Mouse (Mus musculus) neural tube, embryonic 13.5 days (tissue): ENCODE results near the gene Hoxb8. TPM values are rescaled to one million over a fixed set of nuclear protein-coding genes. Genes with fewer than 3 reads are reported as not detected.

Experiments used
- ATAC-seq: fragments of 200-750 bp; cut with Nextera tagmentation; 2 replicates; pipeline ENCODE4 v1.8.0; 2017; ENCODE audit warnings: low read depth, mild to moderate bottlenecking, moderate TSS enrichment, moderate library complexity
- H3K27ac ChIP-seq: fragments of 300-500 bp; sonication (generic); replicated peaks from 2 replicates; pipeline ENCODE4 v1.5.1; 2015; ENCODE audit warnings: moderate library complexity, mild to moderate bottlenecking, inconsistent platforms
- H3K27me3 ChIP-seq: fragments of 300-500 bp; sonication (generic); 2 replicates; pipeline ENCODE4 v1.6.1; 2015; ENCODE audit warnings: mild to moderate bottlenecking, inconsistent platforms
- H3K36me3 ChIP-seq: fragments of 300-500 bp; sonication (generic); 2 replicates; pipeline ENCODE4 v1.6.1; 2015; ENCODE audit warnings: mild to moderate bottlenecking, inconsistent platforms
- H3K4me1 ChIP-seq: fragments of 300-500 bp; sonication (generic); replicated peaks from 2 replicates; pipeline ENCODE4 v1.6.1; 2015; ENCODE audit warnings: inconsistent platforms
- H3K4me2 ChIP-seq: fragments of 300-500 bp; sonication (generic); 2 replicates; pipeline ENCODE4 v1.6.1; 2015; ENCODE audit warnings: inconsistent platforms, mild to moderate bottlenecking, moderate library complexity
- H3K4me3 ChIP-seq: fragments of 300-500 bp; sonication (generic); 2 replicates; pipeline ENCODE4 v1.5.1; 2015; ENCODE audit warnings: mild to moderate bottlenecking, inconsistent platforms
- H3K9ac ChIP-seq: fragments of 300-500 bp; sonication (generic); 2 replicates; pipeline ENCODE4 v1.6.1; 2015; ENCODE audit warnings: moderate library complexity, mild to moderate bottlenecking, inconsistent platforms
- H3K9me3 ChIP-seq: fragments of 300-500 bp; sonication (generic); 2 replicates; pipeline ENCODE4 v1.6.1; 2016; ENCODE audit warnings: inconsistent platforms
- WGBS: fragments of 180-500 bp; shearing (Covaris S2); methylation state at CpG from one replicate; pipeline ENCODE4 v1.1.7; 2015; 5-methylcytosine and 5-hydroxymethylcytosine counted together
- polyA plus RNA-seq: library from polyadenylated mRNA; unstranded; fragments of >200 nt; fragmentation: Nextera tagmentation; extraction: Ambion mirVana; gene quantifications from 2 replicates; pipeline ENCODE4 v1.2.1, GENCODE M21; 2015

Gene Hoxb8
- polyA plus RNA-seq, 1 experiment from 2014 or later, result 81.7 TPM

- Histone ChIP-seq H3K27ac (peak overlapping the region; percentile 100), H3K4me2 (peak overlapping the region; percentile 96), H3K36me3 (peaks cover 13% of the 10 kb centered on the region; the same call in 1 of the 2 replicates), H3K4me3 (peak overlapping the region; percentile 99), H3K27me3 (no peaks in the 10 kb centered on the region), H3K9ac (peak overlapping the region; percentile 100), H3K9me3 (no peaks in the 10 kb centered on the region), H3K4me1 (peaks cover 100% of the 10 kb centered on the region)
- WGBS, result 4% methylated on average over 8 of the region's 8 CpGs
- ATAC-seq, result no peak
Observed at GRCm38 (mm10) chr11:96324965-96325364, 43.3 kb downstream of the Hoxb8 start.

- Histone ChIP-seq H3K4me1 (peaks cover 100% of the 10 kb centered on the region), H3K4me2 (peak overlapping the region; percentile 96), H3K27ac (peak overlapping the region; percentile 100), H3K4me3 (peak overlapping the region; percentile 99), H3K9me3 (no peaks in the 10 kb centered on the region), H3K9ac (peak overlapping the region; percentile 100), H3K36me3 (peaks cover 16% of the 10 kb centered on the region; the same call in 1 of the 2 replicates), H3K27me3 (no peaks in the 10 kb centered on the region)
- 3% methylated on average over 22 of the region's 22 CpGs for WGBS
- no peak for ATAC-seq
Observed at GRCm38 (mm10) chr11:96325747-96326212, 44.1 kb downstream of the Hoxb8 start.

DNA sequence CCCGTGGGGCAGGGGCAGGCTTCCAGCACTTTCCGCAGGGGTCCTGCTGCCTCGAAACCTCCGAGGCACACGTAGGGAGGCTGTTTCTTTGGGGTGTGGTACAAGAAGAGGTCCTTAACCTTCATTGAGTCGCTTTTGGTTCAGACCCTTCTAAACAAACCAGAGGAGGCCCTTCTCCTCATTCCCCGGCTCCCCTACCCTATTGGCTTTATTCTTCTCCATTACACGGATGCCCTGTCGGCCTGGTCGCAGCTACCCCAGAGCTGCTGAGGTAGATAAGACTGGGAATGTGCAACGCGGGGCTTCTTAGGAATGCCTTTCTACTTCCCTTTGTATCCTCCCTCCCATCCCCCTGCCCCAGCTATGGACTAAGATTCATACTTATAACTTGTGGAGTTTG lies 45.0 kb downstream of the Hoxb8 start:
- Histone ChIP-seq H3K36me3 (peaks cover 16% of the 10 kb centered on the region; the same call in 1 of the 2 replicates), H3K4me2 (peak overlapping the region; percentile 96), H3K27ac (peak overlapping the region; percentile 100), H3K4me1 (peaks cover 100% of the 10 kb centered on the region), H3K9ac (peak overlapping the region; percentile 100), H3K9me3 (no peaks in the 10 kb centered on the region), H3K4me3 (peak overlapping the region; percentile 99), H3K27me3 (no peaks in the 10 kb centered on the region)
- no peak for ATAC-seq
- 1% methylated on average over 12 of the region's 12 CpGs for WGBS

- no peaks in the 10 kb centered on the region for H3K27me3 ChIP-seq
Observed at GRCm38 (mm10) chr11:96327122-96327521, 45.4 kb downstream of the Hoxb8 start.

GRCm38 (mm10) chr11:96327750-96328149 lies 46.0 kb downstream of the Hoxb8 start:
- Histone ChIP-seq H3K4me1 (peaks cover 100% of the 10 kb centered on the region), H3K27me3 (no peaks in the 10 kb centered on the region), H3K36me3 (peaks cover 22% of the 10 kb centered on the region), H3K9me3 (no peaks in the 10 kb centered on the region), H3K4me2 (peak overlapping the region; percentile 96), H3K4me3 (peak overlapping the region; percentile 99), H3K27ac (peak overlapping the region; percentile 100), H3K9ac (peak overlapping the region; percentile 100)
- WGBS, result 4% methylated on average over 5 of the region's 5 CpGs
- peak; percentile 65 for ATAC-seq

More at GRCm38 (mm10) chr11:96327122-96327521, 45.4 kb downstream of the Hoxb8 start:
- Histone ChIP-seq H3K27ac (peak overlapping the region; percentile 100), H3K4me3 (peak overlapping the region; percentile 99), H3K4me2 (peak overlapping the region; percentile 96), H3K4me1 (peaks cover 100% of the 10 kb centered on the region), H3K36me3 (peaks cover 19% of the 10 kb centered on the region; the same call in 1 of the 2 replicates), H3K9me3 (no peaks in the 10 kb centered on the region), H3K9ac (peak overlapping the region; percentile 100)
- WGBS, result 5% methylated on average over 7 of the region's 7 CpGs
- no peak for ATAC-seq

- peak overlapping the region; percentile 100 for H3K9ac ChIP-seq
- ATAC-seq, result no peak
- H3K27me3 ChIP-seq, result no peaks in the 10 kb centered on the region
- peak overlapping the region; percentile 100 for H3K27ac ChIP-seq
- peaks cover 27% of the 10 kb centered on the region for H3K36me3 ChIP-seq
- H3K9me3 ChIP-seq, result no peaks in the 10 kb centered on the region
- H3K4me2 ChIP-seq, result peak overlapping the region; percentile 96
- WGBS, result 5% methylated on average over 8 of the region's 8 CpGs
- peaks cover 100% of the 10 kb centered on the region for H3K4me1 ChIP-seq
- peak overlapping the region; percentile 99 for H3K4me3 ChIP-seq
Observed at GRCm38 (mm10) chr11:96328605-96329004, 46.9 kb downstream of the Hoxb8 start.

DNA sequence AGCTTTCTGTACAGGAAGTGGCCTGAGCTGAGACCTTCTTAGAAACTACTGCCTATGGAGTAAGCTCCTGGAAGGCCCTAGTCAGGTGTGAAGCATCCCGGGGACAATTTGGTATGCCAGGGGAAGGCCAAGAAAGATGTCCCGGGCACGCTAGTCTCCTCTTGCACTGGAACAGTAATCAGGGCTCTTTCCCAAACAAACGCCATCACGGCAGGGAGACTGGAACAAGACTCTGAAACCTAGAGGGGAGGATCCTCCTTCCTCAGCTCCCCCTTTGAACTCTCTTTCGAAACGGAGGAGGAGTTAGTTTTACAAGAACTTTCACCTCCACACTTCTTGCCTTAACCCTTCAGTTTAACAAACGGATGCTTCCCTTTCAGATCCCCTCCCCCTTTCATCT lies 50.4 kb downstream of the Hoxb8 start:
- 2% methylated on average over 8 of the region's 8 CpGs for WGBS
- H3K4me1 ChIP-seq, result peaks cover 100% of the 10 kb centered on the region
- peak overlapping the region; percentile 100 for H3K9ac ChIP-seq
- H3K27ac ChIP-seq, result peak overlapping the region; percentile 100
- H3K4me2 ChIP-seq, result peak overlapping the region; percentile 96
- peaks cover 26% of the 10 kb centered on the region for H3K36me3 ChIP-seq
- ATAC-seq, result no peak
- peak overlapping the region; percentile 99 for H3K4me3 ChIP-seq
- H3K27me3 ChIP-seq, result no peaks in the 10 kb centered on the region
- H3K9me3 ChIP-seq, result no peaks in the 10 kb centered on the region

DNA sequence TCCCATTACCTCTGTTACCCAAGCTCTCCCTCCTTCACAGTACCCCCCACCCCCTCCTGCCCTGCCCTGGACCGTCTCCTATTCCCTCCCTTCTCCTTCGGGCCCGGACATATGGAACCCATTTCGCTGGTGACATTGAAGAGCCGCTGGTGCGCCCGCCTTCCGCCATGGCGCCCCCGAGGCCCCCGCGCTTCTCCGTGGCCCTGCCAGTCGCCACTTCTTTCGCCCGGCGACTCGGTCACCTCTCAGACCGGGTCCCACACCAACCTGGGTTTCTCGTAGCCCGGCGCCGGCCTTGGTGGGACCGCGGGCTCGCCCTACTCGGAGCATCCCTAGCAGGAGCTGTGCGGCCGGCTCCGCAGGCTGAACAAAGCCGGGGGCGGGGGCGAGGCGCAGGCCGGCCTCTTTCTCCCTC lies 50.9 kb downstream of the Hoxb8 start:
- peaks cover 30% of the 10 kb centered on the region for H3K36me3 ChIP-seq
- H3K4me3 ChIP-seq, result peak overlapping the region; percentile 99
- H3K9ac ChIP-seq, result peak overlapping the region; percentile 100
- H3K27ac ChIP-seq, result peak overlapping the region; percentile 100
- peaks cover 100% of the 10 kb centered on the region for H3K4me1 ChIP-seq
- no peaks in the 10 kb centered on the region for H3K27me3 ChIP-seq
- H3K9me3 ChIP-seq, result no peaks in the 10 kb centered on the region
- ATAC-seq, result no peak
- whole genome bisulfite sequencing, result 2% methylated on average over 35 of the region's 35 CpGs
- peak overlapping the region; percentile 96 for H3K4me2 ChIP-seq

DNA sequence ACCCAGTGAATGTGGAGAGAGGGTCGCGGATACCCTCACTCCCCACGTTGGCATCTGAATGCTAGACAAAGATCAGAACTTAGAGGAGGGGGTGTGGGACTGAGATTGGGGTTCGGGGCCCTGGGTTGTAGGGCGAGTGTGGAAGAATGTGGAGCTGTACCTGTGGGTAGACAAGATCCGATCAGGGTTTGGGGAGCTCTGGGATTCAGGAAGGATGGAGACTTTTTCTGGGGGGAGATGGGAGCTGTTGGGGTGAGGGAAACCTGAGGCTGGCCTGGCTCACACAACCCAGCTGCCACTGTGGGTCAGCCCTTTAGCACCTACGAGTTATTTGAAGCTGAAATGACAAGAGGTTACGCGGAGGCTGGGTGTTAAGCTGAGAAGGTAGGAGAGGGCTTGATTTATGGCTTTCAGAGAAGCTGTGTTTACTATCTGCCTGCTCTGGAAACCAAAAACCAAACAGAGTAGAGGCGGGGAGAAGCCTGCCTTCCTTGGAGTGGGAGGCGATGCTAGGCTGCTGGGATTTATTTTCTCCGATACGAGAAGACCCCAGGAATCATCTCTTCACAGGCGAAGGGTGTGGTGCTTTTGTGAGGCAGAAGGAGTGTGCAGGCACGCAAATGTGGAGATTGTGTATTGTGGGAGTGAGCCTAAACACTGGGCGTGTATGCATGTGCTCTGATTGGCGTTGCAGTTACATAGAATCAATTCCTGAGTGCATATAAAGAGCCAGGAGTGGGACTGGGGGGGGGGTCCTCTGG lies 51.7 kb downstream of the Hoxb8 start:
- 4% methylated on average over 17 of the region's 17 CpGs for WGBS
- peak overlapping the region; percentile 99 for H3K4me3 ChIP-seq
- H3K27ac ChIP-seq, result peak overlapping the region; percentile 100
- ATAC-seq, result 0 out of 2 replicates have a peak, but pooled peaks have one; percentile 7
- H3K4me2 ChIP-seq, result peak overlapping the region; percentile 96
- no peaks in the 10 kb centered on the region for H3K27me3 ChIP-seq
- H3K4me1 ChIP-seq, result peaks cover 100% of the 10 kb centered on the region
- H3K36me3 ChIP-seq, result peaks cover 34% of the 10 kb centered on the region
- peak overlapping the region; percentile 100 for H3K9ac ChIP-seq
- no peaks in the 10 kb centered on the region for H3K9me3 ChIP-seq

DNA sequence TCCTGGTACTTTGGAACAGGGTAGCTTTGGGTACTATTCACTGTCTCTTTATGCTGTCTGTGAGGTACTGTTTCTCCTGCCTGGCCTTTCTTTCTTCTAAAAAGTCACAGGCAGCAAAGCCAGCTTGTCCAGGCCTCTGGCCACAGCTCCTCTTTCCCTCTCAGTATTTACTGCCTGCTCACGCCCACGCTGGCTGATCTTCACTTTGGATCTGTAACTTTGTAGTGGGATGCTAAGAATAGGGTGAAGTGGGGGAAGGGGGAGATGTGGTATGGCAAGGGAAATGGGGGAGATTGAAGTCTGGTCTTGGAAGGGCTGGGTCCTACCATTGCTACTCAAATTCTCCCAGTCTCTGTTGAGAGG lies 52.3 kb downstream of the Hoxb8 start:
- peak overlapping the region; percentile 100 for H3K9ac ChIP-seq
- 0 out of 2 replicates have a peak, but pooled peaks have one; percentile 5 for ATAC-seq
- 8% methylated on average over 2 of the region's 2 CpGs for WGBS
- peak overlapping the region; percentile 99 for H3K4me3 ChIP-seq
- no peaks in the 10 kb centered on the region for H3K9me3 ChIP-seq
- peak overlapping the region; percentile 100 for H3K27ac ChIP-seq
- peaks cover 100% of the 10 kb centered on the region for H3K4me1 ChIP-seq
- H3K4me2 ChIP-seq, result peak overlapping the region; percentile 96
- H3K27me3 ChIP-seq, result no peaks in the 10 kb centered on the region
- H3K36me3 ChIP-seq, result peaks cover 37% of the 10 kb centered on the region
